Mouse (Mus musculus) cerebral cortex, adult 2 months (tissue): ENCODE data around the gene Sumo3.

Source experiments
- WGBS: fragments of 180-500 bp; shearing (Covaris S2); methylation state at CpG from one replicate; pipeline ENCODE4 v1.1.7; 2018; 5-methylcytosine and 5-hydroxymethylcytosine counted together

The Sumo3 gene

GRCm38 (mm10) chr10:77626036-77626435 lies 20.1 kb downstream of the Sumo3 start:
- WGBS = 73% methylated on average over 7 of the region's 7 CpGs

- 54% methylated on average over 7 of the region's 7 CpGs for WGBS
Observed at GRCm38 (mm10) chr10:77626591-77626990, 20.7 kb downstream of the Sumo3 start.

GRCm38 (mm10) chr10:77627497-77627896 lies 21.6 kb downstream of the Sumo3 start:
- WGBS = 36% methylated on average over 2 of the region's 2 CpGs

DNA sequence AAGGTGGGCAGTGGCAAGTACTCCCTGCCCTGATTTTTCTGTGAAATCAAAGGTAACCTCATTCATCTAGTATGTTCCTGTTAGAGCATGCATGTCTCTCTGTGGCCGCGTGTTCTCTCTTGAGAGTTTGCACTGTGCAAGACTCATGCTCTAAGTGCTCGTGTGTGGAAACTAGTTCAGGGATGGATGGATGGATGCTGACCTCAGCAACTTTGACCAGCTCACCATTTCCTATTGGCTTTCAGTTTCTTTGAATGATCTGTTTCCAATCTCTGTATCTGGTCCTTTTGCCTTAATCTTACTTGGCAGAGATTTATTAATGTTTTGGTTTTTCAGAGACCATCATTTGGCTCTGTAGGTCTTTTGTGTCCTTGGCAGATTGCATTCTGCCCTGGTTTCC lies 23.3 kb downstream of the Sumo3 start:
- 85% methylated on average over 3 of the region's 3 CpGs for WGBS

GRCm38 (mm10) chr10:77629970-77630369 lies 24.1 kb downstream of the Sumo3 start:
- 97% methylated on average over 1 of the region's 1 CpGs for WGBS

DNA sequence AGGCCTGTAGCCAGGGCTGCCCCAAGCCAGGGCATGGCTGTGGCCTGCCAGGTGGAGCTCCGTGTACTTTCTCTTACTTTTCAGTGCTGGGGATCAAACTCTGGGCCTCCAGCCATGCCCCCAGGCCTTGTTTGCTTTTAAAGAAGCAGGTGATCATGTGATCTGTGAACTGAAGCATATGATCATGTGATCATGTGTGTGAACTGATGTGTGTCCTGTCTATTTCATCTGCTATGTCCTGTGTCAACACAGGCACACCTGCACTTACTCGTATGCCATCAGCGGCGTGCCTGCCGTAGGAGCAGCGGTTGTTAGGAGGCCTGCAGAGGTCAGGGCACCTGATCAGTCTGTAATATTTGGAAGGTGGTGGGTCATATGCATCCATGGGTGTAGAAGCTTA lies 28.1 kb downstream of the Sumo3 start:
- 86% methylated on average over 6 of the region's 6 CpGs for WGBS

DNA sequence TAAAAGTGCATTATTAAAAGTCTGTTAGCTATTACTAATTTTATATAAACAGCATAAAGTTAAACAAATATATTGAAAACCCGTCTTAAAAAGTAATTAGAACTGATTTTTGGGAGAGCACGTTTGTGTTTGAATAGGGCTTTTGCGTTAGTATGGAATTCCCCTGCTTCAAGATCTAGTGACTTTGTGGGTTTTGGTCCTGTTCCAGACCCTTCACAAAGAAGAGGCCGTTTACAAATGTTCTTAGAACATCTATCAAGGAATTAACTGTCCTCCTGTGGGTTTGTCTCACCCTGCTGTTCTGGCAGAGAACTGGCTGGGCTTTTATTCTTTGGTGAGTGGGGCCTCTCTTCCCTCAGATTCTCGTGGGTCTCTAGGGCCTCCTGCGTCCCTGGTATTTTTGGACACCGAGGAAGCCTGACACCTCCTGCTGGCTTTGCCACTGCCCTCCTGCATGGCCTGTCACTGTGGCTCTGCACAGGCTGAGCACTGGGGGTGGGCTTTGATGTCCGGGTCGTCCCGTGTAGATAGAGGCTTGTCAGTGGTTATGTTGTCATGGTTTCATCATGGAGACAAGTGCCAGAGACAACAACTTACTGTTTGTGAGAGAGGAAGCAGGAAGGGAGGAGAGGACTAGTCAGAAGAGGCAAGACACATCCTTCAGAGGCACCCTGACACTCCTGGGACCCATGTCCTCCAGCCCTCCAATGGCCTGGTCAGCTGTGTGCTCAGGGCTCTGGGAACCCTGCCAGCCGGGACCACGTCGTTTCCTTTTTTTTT lies 28.7 kb downstream of the Sumo3 start:
- 40% methylated on average over 13 of the region's 13 CpGs for WGBS

DNA sequence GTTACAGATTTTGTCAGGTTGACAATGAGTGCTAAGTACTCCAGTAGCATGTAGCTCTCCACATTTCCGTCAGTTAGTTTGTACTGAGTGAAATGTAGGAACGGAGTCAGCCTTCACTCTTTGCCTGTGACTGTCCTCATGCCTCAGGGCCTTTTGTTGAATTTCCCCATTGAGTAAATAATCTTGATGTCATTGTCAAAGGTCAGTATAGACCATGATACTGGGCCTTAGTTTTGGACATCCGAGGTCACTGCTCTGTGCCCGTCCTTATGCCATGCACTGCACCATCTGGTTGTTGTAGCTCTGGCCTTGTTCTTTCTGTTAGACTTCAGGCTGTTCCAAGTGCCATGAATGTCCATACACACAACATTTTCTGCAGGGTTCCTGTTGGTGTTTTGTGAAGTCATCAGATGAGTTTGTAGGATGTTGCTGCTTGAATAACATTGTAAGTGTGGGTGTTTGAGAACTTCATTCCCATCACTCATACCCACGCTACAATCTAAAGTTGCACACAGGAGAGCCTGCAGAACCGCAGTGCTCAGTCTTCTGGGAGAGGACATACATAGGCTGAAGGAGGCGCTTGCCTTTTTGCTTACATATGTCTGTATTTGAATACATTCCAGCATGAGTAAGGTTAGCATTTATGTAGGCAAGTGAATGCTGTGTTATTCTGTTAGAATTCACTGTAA lies 30.5 kb downstream of the Sumo3 start:
- 61% methylated on average over 7 of the region's 7 CpGs for WGBS

- 75% methylated on average over 6 of the region's 6 CpGs for WGBS
Observed at GRCm38 (mm10) chr10:77638956-77639355, 33.1 kb downstream of the Sumo3 start.

GRCm38 (mm10) chr10:77643160-77643559 lies 37.3 kb downstream of the Sumo3 start:
- WGBS = 71% methylated on average over 7 of the region's 7 CpGs

GRCm38 (mm10) chr10:77645571-77645970 lies 39.7 kb downstream of the Sumo3 start:
- 90% methylated on average over 5 of the region's 5 CpGs for WGBS

GRCm38 (mm10) chr10:77647461-77647860 lies 41.6 kb downstream of the Sumo3 start:
- 82% methylated on average over 1 of the region's 1 CpGs for WGBS

DNA sequence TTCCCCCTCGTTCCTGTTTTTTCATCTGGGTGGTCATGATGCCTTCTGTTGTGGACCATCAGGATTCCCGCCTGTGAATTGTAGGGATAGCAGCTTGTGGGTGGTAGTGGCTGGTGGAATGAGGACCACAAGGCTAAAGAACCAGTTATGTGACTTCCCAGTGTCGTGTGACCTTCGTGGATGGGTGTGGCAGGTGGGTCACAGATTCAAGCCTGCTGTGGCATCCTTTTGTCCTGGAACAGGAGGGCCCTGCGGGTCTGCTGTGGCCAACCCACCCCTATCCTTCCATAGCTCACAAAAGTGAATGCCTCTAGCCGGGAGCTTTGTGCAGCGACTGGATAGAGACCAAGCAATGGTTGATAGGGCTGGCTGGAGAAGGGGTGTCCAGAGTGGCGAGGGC lies 42.0 kb downstream of the Sumo3 start:
- 89% methylated on average over 8 of the region's 8 CpGs for WGBS

- 89% methylated on average over 9 of the region's 9 CpGs for WGBS
Observed at GRCm38 (mm10) chr10:77652046-77652445, 46.1 kb downstream of the Sumo3 start.

- WGBS = 84% methylated on average over 15 of the region's 15 CpGs
Observed at GRCm38 (mm10) chr10:77658286-77658994, 52.5 kb downstream of the Sumo3 start.

- 71% methylated on average over 43 of the region's 43 CpGs for WGBS
Observed at GRCm38 (mm10) chr10:77663949-77664665, 58.2 kb downstream of the Sumo3 start.

DNA sequence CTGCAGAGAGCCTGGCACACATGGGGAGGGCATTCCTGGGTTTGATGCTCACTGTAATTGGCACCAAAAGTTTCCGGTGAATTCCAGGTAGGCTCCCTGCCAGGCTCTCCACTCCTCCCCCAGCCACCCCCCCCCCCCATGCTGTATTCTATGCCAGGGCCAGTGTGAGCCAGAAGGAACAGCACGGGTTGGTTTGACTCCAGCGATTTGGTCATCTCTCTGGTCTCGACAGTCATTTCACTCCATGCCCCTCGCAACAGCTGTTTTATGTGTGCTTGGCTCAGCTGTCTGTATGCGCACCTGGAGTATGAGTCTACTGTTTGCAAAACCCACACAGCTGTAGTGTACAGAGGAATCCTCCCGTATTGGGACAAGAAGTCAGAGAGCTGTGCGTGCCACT lies 60.4 kb downstream of the Sumo3 start:
- WGBS = 49% methylated on average over 8 of the region's 8 CpGs

DNA sequence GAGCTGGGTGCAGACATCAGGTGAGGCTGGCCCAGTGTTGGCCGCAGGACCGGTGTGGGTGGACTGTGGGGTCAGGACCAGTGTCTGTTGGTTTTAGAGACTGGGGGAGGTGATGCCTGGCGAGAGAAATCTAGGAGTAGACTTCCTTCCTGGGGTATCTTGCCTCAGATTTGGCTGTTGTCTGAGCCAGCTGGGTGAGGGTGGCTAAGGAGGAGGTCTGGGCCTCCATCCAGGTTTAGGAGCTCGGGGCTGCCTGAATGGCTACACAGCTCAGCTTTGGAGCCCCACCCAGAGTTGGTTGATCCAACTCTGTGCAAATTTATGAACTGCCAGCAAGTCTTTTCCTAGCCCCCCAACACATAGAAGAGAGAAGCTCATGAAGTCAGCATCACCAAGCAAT lies 61.5 kb downstream of the Sumo3 start:
- 40% methylated on average over 4 of the region's 4 CpGs for WGBS
